Mouse (Mus musculus) common myeloid progenitor, adult 5-6 weeks (primary cell): Measurements from ENCODE around the gene Tns1. TPM values are rescaled to one million over a fixed set of nuclear protein-coding genes. Genes with fewer than 3 reads are reported as not detected.

Experiments used
- ATAC-seq: replicated peaks from 2 replicates; pipeline ENCODE4 v1.8.0; 2016; ENCODE audit warnings: low read depth, mild to moderate bottlenecking, moderate TSS enrichment, inconsistent platforms; ENCODE audit not compliant: poor library complexity, severe bottlenecking
- total RNA-seq: library from RNA; stranded (forward); fragments of 200-1000, 187-1606 nt; gene quantifications from 2 replicates; pipeline ENCODE4 v1.2.3, GENCODE M21; 2017

Tns1 gene
- total RNA-seq, 1 experiment from 2014 or later, result 39.4 TPM

GRCm38 (mm10) chr1:73928385-73928784 is 195.9 kb downstream of the Tns1 start:
- ATAC-seq, result no peak

GRCm38 (mm10) chr1:73927819-73928218 is 196.4 kb downstream of the Tns1 start:
- no peak for ATAC-seq

GRCm38 (mm10) chr1:73926279-73926678 is 198.0 kb downstream of the Tns1 start:
- ATAC-seq, result no peak

- ATAC-seq, result no peak
Measured at GRCm38 (mm10) chr1:73924871-73925610, 199.2 kb downstream of the Tns1 start.

- no peak for ATAC-seq
Measured at GRCm38 (mm10) chr1:73924210-73924609, 200.0 kb downstream of the Tns1 start.

GRCm38 (mm10) chr1:73923185-73923584 is 201.1 kb downstream of the Tns1 start:
- ATAC-seq, result no peak

- no peak for ATAC-seq
Measured at GRCm38 (mm10) chr1:73920701-73921100, 203.5 kb downstream of the Tns1 start.

GRCm38 (mm10) chr1:73919909-73920308 is 204.3 kb downstream of the Tns1 start:
- no peak for ATAC-seq

GRCm38 (mm10) chr1:73918001-73918400 is 206.2 kb downstream of the Tns1 start:
- no peak for ATAC-seq

GRCm38 (mm10) chr1:73916298-73916697 is 208.0 kb downstream of the Tns1 start:
- no peak for ATAC-seq

GRCm38 (mm10) chr1:73915218-73916070 is 208.8 kb downstream of the Tns1 start:
- ATAC-seq, result no peak

GRCm38 (mm10) chr1:73914076-73914475 is 210.2 kb downstream of the Tns1 start:
- no peak for ATAC-seq

- no peak for ATAC-seq
Measured at GRCm38 (mm10) chr1:73913071-73914005, 210.9 kb downstream of the Tns1 start.

GRCm38 (mm10) chr1:73912466-73912865 is 211.8 kb downstream of the Tns1 start:
- ATAC-seq, result no peak

- no peak for ATAC-seq
Measured at GRCm38 (mm10) chr1:73911981-73912380, 212.3 kb downstream of the Tns1 start.

- no peak for ATAC-seq
Measured at GRCm38 (mm10) chr1:73910701-73911100, 213.5 kb downstream of the Tns1 start.

GRCm38 (mm10) chr1:73910111-73910510 is 214.1 kb downstream of the Tns1 start:
- no peak for ATAC-seq

GRCm38 (mm10) chr1:73909191-73909983 is 214.9 kb downstream of the Tns1 start:
- no peak for ATAC-seq
